Mouse (Mus musculus): ENCODE results near the gene Slc47a2.
A peak's percentile ranks its signal among the peaks of the same experiment; 100 is the strongest.
"Not testable (repeated sequence)": the region's sequence is repeated elsewhere in the genome, so short reads cannot be mapped to it uniquely, and the experiment has no call there.

The Slc47a2 gene

GRCm38 (mm10) chr11:61310321-61310720 lies 32.3 kb downstream of the Slc47a2 start:
- DNase-seq (ENCODE audit: low read depth, low spot score): no peak

GRCm38 (mm10) chr11:61309831-61310230 lies 32.8 kb downstream of the Slc47a2 start:
- no peaks in the 10 kb centered on the region for H3K36me3 ChIP-seq (ENCODE audit: control insufficient read depth, insufficient read depth, low read length, poor library complexity, severe bottlenecking)
- DNase-seq (ENCODE audit: low read depth, low spot score): peak; percentile 63
- H3K27me3 ChIP-seq (ENCODE audit: control insufficient read depth, insufficient read depth, low read length, poor library complexity, severe bottlenecking): no peaks in the 10 kb centered on the region

More at GRCm38 (mm10) chr11:61310321-61310720, 32.3 kb downstream of the Slc47a2 start:
- Histone ChIP-seq H3K27me3 (ENCODE audit: control insufficient read depth, insufficient read depth, low read length, poor library complexity, severe bottlenecking) (no peaks in the 10 kb centered on the region), H3K36me3 (ENCODE audit: control insufficient read depth, insufficient read depth, low read length, poor library complexity, severe bottlenecking) (no peaks in the 10 kb centered on the region)

- no peaks in the 10 kb centered on the region for H3K27me3 ChIP-seq (ENCODE audit: control insufficient read depth, insufficient read depth, low read length, poor library complexity, severe bottlenecking)
- peak; percentile 8 for DNase-seq (ENCODE audit: low read depth, low spot score)
These were observed 34.9 kb downstream of the Slc47a2 start for GRCm38 (mm10) chr11:61307795-61308194.

GRCm38 (mm10) chr11:61305377-61305776 lies 37.3 kb downstream of the Slc47a2 start:
- DNase-seq (ENCODE audit: low read depth, low spot score): peak; percentile 78
- Histone ChIP-seq H3K36me3 (ENCODE audit: control insufficient read depth, insufficient read depth, low read length, poor library complexity, severe bottlenecking) (no peaks in the 10 kb centered on the region), H3K27me3 (ENCODE audit: control insufficient read depth, insufficient read depth, low read length, poor library complexity, severe bottlenecking) (no peaks in the 10 kb centered on the region)

More at GRCm38 (mm10) chr11:61307795-61308194, 34.9 kb downstream of the Slc47a2 start:
- H3K36me3 ChIP-seq (ENCODE audit: control insufficient read depth, insufficient read depth, low read length, poor library complexity, severe bottlenecking): no peaks in the 10 kb centered on the region

GRCm38 (mm10) chr11:61304535-61304934 lies 38.1 kb downstream of the Slc47a2 start:
- H3K27me3 ChIP-seq (ENCODE audit: control insufficient read depth, insufficient read depth, low read length, poor library complexity, severe bottlenecking); DNase-seq (ENCODE audit: low read depth, low spot score); H3K36me3 ChIP-seq (ENCODE audit: control insufficient read depth, insufficient read depth, low read length, poor library complexity, severe bottlenecking): not testable (repeated sequence)

GRCm38 (mm10) chr11:61300716-61301392 lies 41.8 kb downstream of the Slc47a2 start:
- Histone ChIP-seq H3K27me3 (ENCODE audit: control insufficient read depth, insufficient read depth, low read length, poor library complexity, severe bottlenecking) (no peaks in the 10 kb centered on the region), H3K36me3 (ENCODE audit: control insufficient read depth, insufficient read depth, low read length, poor library complexity, severe bottlenecking) (no peaks in the 10 kb centered on the region)
- no peak for DNase-seq (ENCODE audit: low read depth, low spot score)

- Histone ChIP-seq H3K27me3 (ENCODE audit: control insufficient read depth, insufficient read depth, low read length, poor library complexity, severe bottlenecking) (no peaks in the 10 kb centered on the region), H3K36me3 (ENCODE audit: control insufficient read depth, insufficient read depth, low read length, poor library complexity, severe bottlenecking) (no peaks in the 10 kb centered on the region)
- no peak for DNase-seq (ENCODE audit: low read depth, low spot score)
These were observed 42.5 kb downstream of the Slc47a2 start for GRCm38 (mm10) chr11:61300205-61300604.

- DNase-seq (ENCODE audit: low read depth, low spot score): no peak
- no peaks in the 10 kb centered on the region for H3K36me3 ChIP-seq (ENCODE audit: control insufficient read depth, insufficient read depth, low read length, poor library complexity, severe bottlenecking)
These were observed 44.8 kb downstream of the Slc47a2 start for GRCm38 (mm10) chr11:61297901-61298300.

GRCm38 (mm10) chr11:61297326-61297725 lies 45.3 kb downstream of the Slc47a2 start:
- no peak for DNase-seq (ENCODE audit: low read depth, low spot score)
- no peaks in the 10 kb centered on the region for H3K36me3 ChIP-seq (ENCODE audit: control insufficient read depth, insufficient read depth, low read length, poor library complexity, severe bottlenecking)
- no peaks in the 10 kb centered on the region for H3K27me3 ChIP-seq (ENCODE audit: control insufficient read depth, insufficient read depth, low read length, poor library complexity, severe bottlenecking)

More at GRCm38 (mm10) chr11:61297901-61298300, 44.8 kb downstream of the Slc47a2 start:
- H3K27me3 ChIP-seq (ENCODE audit: control insufficient read depth, insufficient read depth, low read length, poor library complexity, severe bottlenecking): no peaks in the 10 kb centered on the region

GRCm38 (mm10) chr11:61296556-61296955 lies 46.1 kb downstream of the Slc47a2 start:
- no peak for DNase-seq (ENCODE audit: low read depth, low spot score)
- no peaks in the 10 kb centered on the region for H3K36me3 ChIP-seq (ENCODE audit: control insufficient read depth, insufficient read depth, low read length, poor library complexity, severe bottlenecking)
- no peaks in the 10 kb centered on the region for H3K27me3 ChIP-seq (ENCODE audit: control insufficient read depth, insufficient read depth, low read length, poor library complexity, severe bottlenecking)

GRCm38 (mm10) chr11:61295556-61295955 lies 47.1 kb downstream of the Slc47a2 start:
- Histone ChIP-seq H3K36me3 (ENCODE audit: control insufficient read depth, insufficient read depth, low read length, poor library complexity, severe bottlenecking) (no peaks in the 10 kb centered on the region), H3K27me3 (ENCODE audit: control insufficient read depth, insufficient read depth, low read length, poor library complexity, severe bottlenecking) (no peaks in the 10 kb centered on the region)
- DNase-seq (ENCODE audit: low read depth, low spot score): no peak

- Histone ChIP-seq H3K36me3 (ENCODE audit: control insufficient read depth, insufficient read depth, low read length, poor library complexity, severe bottlenecking) (no peaks in the 10 kb centered on the region), H3K27me3 (ENCODE audit: control insufficient read depth, insufficient read depth, low read length, poor library complexity, severe bottlenecking) (no peaks in the 10 kb centered on the region)
- no peak for DNase-seq (ENCODE audit: low read depth, low spot score)
These were observed 48.2 kb downstream of the Slc47a2 start for GRCm38 (mm10) chr11:61294431-61294830.

- no peak for DNase-seq (ENCODE audit: low read depth, low spot score)
- Histone ChIP-seq H3K27me3 (ENCODE audit: control insufficient read depth, insufficient read depth, low read length, poor library complexity, severe bottlenecking) (no peaks in the 10 kb centered on the region), H3K36me3 (ENCODE audit: control insufficient read depth, insufficient read depth, low read length, poor library complexity, severe bottlenecking) (no peaks in the 10 kb centered on the region)
These were observed 49.4 kb downstream of the Slc47a2 start for GRCm38 (mm10) chr11:61293251-61293650.

GRCm38 (mm10) chr11:61284323-61284722 lies 58.3 kb downstream of the Slc47a2 start:
- DNase-seq (ENCODE audit: low read depth, low spot score): no peak
- Histone ChIP-seq H3K27me3 (ENCODE audit: control insufficient read depth, insufficient read depth, low read length, poor library complexity, severe bottlenecking) (no peaks in the 10 kb centered on the region), H3K36me3 (ENCODE audit: control insufficient read depth, insufficient read depth, low read length, poor library complexity, severe bottlenecking) (no peaks in the 10 kb centered on the region)

GRCm38 (mm10) chr11:61283414-61284049 lies 59.1 kb downstream of the Slc47a2 start:
- DNase-seq (ENCODE audit: low read depth, low spot score): no peak
- no peaks in the 10 kb centered on the region for H3K36me3 ChIP-seq (ENCODE audit: control insufficient read depth, insufficient read depth, low read length, poor library complexity, severe bottlenecking)

More at GRCm38 (mm10) chr11:61283414-61284049, 59.1 kb downstream of the Slc47a2 start:
- no peaks in the 10 kb centered on the region for H3K27me3 ChIP-seq (ENCODE audit: control insufficient read depth, insufficient read depth, low read length, poor library complexity, severe bottlenecking)
